Mouse (Mus musculus) thymus, postnatal 10 days (tissue): ENCODE results near the gene Myb.

Experiments used
- DNase-seq, 2 experiments: peaks; one replicate each; pipeline ENCODE4 v3.0.0; 2021; ENCODE audit warnings: low spot score in 2 of 2

Gene Myb

GRCm38 (mm10) chr10:21160537-21161358, at the start of gene Myb:
TSS of gene Myb (minus strand) at chr10:21160984.
- peak; percentile 83 for DNase-seq

DNA sequence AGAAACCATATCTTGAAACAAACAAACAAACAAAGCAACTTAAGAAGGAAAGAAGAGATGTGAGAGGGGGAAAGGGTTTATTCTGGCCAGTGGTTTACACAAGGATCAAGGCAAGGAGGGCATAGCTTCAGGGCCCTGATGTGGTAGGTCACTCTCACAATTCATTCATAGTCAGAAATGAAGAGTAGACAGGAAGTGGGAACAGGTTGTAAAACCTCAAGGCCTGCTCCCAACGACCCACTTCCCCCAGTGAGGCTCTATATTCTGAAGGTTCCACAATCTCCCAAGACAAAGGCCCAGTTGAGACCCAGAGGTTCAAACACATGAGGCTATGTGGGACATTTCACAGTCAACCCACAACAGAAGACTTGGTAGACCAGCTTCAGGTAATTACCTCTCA, 46.6 kb upstream of the Myb start:
- DNase-seq: no peak

GRCm38 (mm10) chr10:21206232-21206631, 45.4 kb upstream of the Myb start:
- DNase-seq: no peak

DNA sequence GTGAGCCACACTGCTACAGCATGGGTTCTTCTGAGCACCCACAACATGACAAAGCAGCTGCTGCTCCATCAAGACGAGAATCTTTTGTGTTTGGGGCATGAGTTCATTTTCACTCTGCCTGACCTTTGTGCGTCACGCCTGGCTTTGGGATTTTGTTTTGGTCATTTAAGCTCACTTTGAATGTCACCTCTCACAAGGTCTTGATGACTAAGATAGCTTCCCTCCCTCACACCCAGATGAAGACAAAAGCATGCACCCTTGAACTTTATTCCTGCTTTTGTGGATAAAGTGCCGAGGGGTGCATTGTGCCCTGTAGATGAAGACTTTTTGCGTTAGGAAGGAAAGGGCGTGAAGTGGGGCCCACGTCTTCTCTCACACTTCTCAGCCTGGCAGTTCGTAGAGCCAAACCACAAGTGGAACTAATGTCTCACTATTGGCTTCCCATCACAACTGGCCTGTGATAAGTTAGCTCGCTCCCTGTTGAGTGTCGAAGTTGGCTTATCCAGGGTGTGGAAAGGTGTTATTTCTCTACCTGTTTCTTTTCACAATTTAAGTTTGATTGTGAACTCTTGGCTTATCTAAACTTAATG, 43.8 kb upstream of the Myb start:
- no peak for DNase-seq

DNA sequence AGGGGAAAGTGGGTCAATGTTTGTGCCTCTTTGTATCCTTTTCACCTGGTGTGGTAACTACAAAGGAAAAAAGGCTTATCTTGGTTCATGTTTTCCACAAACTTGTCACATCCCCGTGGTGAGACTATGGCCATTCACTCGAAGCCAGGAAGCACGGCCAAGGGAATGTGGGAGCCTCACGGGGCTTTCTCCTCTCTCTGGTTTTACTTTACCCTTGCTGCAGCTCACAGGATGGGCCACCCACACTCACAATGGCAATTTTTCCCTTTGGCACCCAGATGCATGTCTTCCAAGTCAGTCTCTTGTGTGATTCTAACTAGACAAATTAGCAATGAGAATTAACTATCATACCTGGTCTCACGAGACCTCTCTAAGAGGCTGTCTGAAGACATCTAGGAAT, 43.1 kb upstream of the Myb start:
- no peak for DNase-seq

DNA sequence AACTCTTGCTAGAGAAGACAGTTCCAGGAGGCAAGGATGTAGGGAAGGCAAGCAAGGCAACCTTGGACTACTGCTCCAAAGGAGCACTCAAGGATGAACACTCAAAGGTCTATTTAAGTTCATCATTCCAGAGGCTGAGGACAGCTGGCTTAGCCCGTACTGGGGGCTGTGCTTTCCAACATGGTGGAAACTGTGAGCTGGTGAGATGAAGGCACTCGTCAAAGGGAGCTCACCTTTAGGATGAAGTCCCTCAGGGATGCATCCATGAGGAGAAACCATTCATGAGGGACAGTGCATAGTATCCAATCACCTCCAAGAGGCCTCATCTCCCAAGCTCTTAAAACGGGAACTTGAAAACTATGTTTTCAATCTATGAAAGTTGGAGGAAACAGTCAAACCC, 42.7 kb upstream of the Myb start:
- DNase-seq: no peak

GRCm38 (mm10) chr10:21200761-21201160, 40.0 kb upstream of the Myb start:
- no peak for DNase-seq

DNA sequence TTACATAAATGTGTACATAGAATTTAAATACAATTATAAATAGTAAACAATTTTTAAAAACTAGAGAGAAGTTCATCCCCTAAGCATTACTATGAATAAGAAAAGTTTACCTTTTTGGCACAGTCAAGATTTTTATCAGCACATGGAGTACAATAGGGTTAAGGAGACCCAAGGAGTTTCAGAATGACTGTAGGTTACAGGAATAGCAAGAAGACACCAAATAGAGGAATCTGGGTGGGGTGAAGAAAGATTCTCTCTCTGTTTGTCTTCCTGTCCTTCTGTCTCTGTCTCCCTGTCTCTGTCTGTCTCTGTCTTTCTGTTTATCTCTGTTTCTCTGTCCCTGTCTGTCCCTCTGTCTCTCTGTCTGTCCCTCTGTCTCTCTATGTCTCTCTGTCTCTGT, 39.5 kb upstream of the Myb start:
- DNase-seq: no peak

GRCm38 (mm10) chr10:21196646-21197116, 35.9 kb upstream of the Myb start:
- DNase-seq: peak; percentile 65 to 67

DNA sequence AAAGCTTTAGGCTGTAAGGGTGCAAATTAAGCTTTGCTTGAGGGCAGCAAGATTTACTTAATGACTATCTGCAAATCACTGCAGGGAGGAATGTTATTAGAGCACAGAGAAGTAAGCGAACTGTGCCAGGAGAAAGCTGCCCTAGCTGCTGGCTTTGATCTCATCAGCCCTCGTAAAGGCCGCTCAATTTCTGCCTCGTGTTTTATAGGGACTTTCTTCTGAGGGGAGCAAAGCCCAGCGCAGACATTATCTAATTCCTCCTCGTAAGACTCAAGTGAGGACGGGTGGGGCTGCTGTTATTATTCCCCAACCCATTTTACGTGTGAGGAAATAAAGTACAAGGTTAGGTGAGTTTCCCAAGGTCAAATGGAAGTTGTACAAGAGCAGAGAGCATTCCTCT, 34.8 kb upstream of the Myb start:
- no peak for DNase-seq

DNA sequence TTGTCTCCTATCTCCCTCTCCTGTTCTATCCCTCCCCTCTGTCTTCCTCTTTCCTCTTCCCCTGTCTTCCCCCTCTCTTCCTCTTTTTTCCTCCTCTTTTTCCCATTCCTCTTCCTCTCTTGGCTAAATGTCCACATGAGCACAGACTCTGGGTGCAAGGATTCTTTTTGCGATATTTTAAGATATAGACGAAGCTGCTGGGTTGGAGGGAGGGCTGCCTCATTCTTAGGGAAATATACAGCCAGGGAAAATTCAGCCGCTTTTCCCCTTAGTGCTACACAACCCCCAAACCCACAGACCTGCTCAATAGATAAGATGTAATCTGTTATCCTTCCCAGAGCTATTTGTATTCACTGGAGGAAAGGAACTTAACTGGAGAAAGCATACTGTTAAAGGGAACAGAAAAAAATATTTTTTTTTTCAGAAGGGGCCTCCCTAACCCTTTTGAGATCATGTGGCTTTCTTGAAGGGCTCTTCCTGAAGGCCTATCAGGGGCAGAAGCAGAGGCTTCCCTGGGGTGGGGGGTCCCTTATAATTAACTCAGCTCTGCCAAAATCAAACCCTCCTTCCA, 33.2 kb upstream of the Myb start:
- no peak for DNase-seq

GRCm38 (mm10) chr10:21193088-21193934, 32.5 kb upstream of the Myb start:
- no peak for DNase-seq

- no peak for DNase-seq
These were observed 31.7 kb upstream of the Myb start for GRCm38 (mm10) chr10:21192436-21192835.

DNA sequence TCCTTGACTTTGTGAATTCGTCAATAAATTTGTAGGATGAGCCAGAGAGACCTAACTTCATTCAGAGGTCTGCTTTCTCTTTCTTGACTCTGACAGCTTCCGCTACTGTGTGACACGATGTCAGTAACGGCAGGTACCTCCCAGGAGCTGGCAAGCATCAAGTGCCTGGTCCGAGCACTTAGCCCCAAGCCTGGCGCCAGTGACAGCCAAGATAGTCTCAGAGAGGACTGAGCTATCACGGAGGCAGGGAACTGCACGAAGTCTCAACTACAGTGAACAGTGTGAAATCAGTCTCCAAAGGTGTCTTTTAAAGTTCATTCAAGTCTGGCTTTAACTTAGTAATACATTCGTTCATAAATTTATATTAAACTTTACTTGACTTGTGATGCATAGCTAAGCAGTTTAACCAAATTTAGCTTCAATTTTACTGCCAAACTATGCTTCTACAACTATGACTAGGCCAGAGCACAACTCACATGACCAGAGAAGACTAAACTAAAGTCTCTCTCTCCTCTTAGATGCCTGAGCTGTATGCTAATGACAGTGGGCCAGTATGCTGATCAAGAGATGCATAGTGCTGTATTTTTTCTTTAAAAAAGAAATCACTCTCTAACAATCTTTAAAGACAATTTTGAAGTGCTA, 29.1 kb upstream of the Myb start:
- no peak for DNase-seq

GRCm38 (mm10) chr10:21189275-21189601, 28.5 kb upstream of the Myb start:
- DNase-seq: no peak

DNA sequence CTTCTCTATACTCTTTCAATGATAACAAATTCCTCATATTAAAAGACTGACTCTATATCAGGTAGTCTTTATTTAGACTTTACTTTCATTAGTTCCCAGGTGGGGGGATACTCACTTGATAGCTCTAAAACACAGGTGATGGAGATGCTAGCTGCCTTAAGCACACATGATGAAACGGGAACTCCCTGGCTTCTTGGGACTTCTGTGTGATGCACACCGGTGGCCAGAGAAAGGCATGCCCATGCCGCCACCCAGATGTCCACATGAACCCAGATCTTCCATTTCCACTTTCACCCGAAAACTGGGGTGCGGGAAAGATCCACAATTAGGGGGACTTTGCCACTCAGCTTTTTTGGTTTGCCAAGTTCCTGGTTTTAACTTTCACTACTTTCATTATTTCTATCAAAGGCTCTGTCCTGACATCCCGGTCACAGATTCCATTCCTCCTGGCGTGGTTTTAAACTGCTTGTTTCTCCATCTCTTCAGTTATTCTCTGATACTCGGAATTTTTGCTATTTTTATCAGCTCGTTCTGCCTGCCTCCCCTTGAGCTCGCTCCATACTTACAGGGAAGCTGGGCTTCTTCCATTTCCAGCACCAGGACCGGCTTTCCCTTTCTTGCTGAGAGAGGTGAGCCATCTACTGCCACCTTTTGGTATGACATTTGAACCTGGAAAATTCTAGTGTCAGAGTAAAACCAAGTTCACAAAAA, 27.9 kb upstream of the Myb start:
- DNase-seq: peak; percentile 52 to 70

- no peak for DNase-seq
These were observed 27.1 kb upstream of the Myb start for GRCm38 (mm10) chr10:21187847-21188246.

- DNase-seq: peak; percentile 68 to 72
These were observed 25.9 kb upstream of the Myb start for GRCm38 (mm10) chr10:21186733-21187132.

DNA sequence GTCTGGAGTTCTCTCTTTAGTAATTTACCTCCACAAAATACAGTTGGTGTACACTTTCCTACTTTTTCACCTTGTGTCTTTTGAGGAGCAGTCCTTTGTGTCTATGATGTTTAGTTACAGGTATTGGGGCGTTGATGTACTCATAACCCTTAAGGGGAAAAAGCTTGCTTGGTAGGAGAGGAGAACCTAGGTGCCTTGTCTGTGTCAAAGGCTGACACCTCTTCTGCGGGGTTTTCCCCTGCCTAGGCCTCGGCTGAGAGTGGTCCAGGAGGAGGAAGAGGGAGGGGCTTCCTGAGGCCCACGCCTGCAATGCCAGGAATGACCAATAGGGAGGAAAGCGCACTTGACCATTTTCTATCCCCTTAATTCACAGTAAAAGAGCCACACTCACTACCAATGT, 17.9 kb upstream of the Myb start:
- no peak for DNase-seq

DNA sequence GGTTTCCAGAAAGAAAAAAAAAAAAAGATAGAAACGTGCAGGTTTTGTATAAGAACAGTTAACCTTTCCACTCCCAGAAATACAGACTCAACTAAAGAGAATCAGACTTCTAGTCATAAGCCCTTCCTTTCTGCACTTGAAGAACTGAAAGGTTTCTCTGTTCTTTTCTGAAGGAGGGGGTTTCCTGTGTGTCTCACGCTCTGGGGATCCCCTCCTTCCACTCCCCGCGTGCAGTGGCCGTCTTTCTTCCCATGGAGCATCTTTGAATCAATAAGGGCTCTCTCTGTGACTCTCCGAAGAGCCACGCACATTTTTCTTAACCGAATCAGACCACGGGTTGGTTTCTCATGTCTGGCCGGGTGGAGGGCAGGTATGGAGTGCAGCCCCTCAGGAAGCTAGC, 17.5 kb upstream of the Myb start:
- DNase-seq: no peak

DNA sequence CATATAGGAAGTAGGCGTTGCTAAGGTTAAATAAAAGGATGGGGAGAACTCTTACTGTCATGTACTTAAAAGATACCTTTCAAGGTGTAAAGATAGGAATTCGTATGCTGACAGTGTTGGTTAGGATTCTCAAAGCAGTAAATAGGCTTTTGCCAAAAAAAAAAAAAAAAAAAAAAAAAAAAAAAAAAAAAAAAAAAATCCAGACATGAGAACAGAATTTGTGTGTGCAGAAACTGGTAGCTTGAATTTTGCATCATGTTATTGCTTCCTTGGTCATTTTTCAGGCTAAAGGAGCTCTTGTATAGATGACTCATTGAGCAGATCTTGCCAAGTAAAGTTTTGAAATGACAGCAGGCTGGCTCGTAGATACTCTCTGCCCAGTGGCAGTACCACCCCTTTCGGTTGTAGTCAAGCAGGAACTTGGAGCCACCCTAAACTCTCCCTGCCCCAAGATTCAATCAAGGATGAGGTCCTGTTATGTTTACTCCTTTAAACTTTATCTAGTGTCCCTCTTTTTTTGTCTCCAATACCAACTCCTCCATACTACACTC, 11.9 kb upstream of the Myb start:
- no peak for DNase-seq
